Mouse (Mus musculus): ENCODE data around the gene Pikfyve. TPM values are rescaled to one million over a fixed set of nuclear protein-coding genes. Genes with fewer than 3 reads are reported as not detected.

Gene Pikfyve
- total RNA-seq (2018; cell fraction: chromatin; rRNA removed): 1,000 to 10,000 TPM in 1 of 26 experiments, 100 to 1,000 TPM in 25; 256 to 1,209 (median 397) TPM
- 10 to 100 TPM; 40.2 to 89.6 (median 70.7) TPM for total RNA-seq (2018; cell fraction: cytosol; rRNA removed)
- 100 to 1,000 TPM; 122 to 819 (median 214) TPM for total RNA-seq (2018; cell fraction: nucleus; rRNA removed)
- 31.3 to 38.5 TPM (median 36.9 TPM) in 3 replicates for polyA plus RNA-seq (2018)

DNA sequence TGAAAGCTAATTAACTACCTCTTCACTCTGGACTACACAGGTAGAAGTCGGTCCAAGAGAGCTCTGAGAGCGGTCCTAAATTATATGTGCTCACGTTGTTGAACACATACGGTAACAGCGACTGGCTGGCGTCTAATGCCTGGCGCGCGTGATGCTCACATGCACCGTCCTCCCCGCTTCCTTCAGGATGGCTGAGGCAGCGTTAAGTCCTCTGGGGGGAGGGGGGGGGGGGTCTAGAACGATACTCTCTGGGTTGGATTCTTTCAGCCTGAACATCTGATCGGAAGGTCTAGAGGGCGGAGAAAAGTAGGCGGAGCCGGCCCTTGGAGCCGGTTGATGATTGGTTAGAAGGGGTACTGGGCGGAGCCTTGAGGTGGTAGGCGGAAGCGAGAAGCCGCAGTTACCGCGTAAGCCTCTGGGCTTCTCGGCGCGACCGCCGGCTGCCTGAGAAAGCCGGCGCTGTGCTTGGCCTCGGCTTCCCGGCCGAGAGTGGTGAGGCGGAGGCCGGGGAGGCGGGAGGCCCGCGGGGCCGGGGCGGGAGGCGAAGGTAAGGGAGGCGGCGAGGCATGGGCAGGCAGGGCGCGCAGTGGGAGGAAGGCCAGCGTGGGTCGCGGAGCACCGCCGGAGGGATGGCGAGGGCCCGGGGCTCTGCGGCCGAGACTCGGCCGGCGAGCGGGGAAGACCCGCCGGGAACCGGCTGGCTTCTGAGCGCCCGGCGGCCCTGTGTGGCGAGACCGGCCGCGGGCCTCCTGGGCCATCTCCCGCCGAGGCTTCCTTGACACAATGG lies at the start of gene Pikfyve, which contains the start of gene Idh1:
Gene Pikfyve (plus strand): TSS at position 397 of the 787 bp plus-strand sequence.
Gene Idh1 (minus strand): TSS at position 214 of the 787 bp plus-strand sequence.
- H3K27ac ChIP-seq: peak within 1 kb of the TSS; percentile 89
- no peaks in the 10 kb centered on the region for H3K36me3 ChIP-seq (ENCODE audit: inconsistent target)
- WGBS (ENCODE audit: missing documents): under 1% methylated on average over 65 of the region's 71 CpGs

DNA sequence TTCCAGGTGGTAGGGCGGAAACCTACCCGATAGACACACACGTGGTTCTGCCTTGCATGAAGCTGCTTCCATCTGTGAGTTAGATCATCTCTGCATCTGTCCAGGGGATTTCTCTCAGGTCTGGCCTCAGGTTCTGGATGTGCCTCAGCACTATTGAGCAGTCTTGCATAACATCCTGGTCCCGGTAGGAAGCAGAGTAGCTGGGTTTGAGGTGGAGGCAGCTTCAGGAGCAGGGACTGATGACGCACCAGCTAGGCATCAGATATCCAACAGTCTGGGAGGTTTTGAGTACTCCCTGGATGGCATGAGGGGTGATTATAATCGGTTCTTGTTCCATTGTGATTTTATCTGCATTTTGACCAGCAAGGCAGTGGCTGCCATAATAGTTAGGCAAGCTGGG lies 48.9 kb upstream of the Pikfyve start:
- 86% methylated on average over 5 of the region's 6 CpGs for WGBS (ENCODE audit: missing documents)
- H3K36me3 ChIP-seq (ENCODE audit: inconsistent target): no peaks in the 10 kb centered on the region

More for the DNA sequence above, at the start of gene Pikfyve, which contains the start of gene Idh1:
- peak within 1 kb of the TSS; percentile 92 for H3K4me3 ChIP-seq (ENCODE audit: inconsistent target)
- peaks cover 47% of the 10 kb centered on the region for H3K79me2 ChIP-seq (ENCODE audit: inconsistent target)

DNA sequence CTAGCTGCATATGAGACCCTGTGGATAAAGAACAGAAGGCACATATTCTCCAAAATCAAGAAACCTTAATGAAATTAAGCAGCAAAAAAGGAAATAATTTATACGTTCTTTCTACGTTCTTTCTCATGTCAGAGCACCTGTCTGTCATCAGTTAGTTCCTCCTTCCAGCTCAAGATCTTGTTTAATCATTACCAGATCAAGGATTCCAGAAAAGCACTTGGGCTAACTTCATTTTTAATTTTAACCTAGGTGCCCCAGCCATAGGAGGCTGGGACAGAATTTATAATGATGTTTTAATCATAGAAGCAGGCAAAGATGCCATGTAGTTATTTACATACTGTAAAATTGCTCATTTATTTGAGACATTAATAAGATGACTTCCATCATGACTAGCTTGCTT lies 41.7 kb upstream of the Pikfyve start:
- Histone ChIP-seq H3K36me3 (ENCODE audit: inconsistent target) (no peaks in the 10 kb centered on the region), H3K4me3 (ENCODE audit: inconsistent target) (no peak overlapping the region), H3K27ac (no peak overlapping the region), H3K79me2 (ENCODE audit: inconsistent target) (no peaks in the 10 kb centered on the region)
- WGBS (ENCODE audit: missing documents): 87% methylated on average over 2 of the region's 2 CpGs

More for the DNA sequence above, 48.9 kb upstream of the Pikfyve start:
- no peaks in the 10 kb centered on the region for H3K79me2 ChIP-seq (ENCODE audit: inconsistent target)
- no peak overlapping the region for H3K4me3 ChIP-seq (ENCODE audit: inconsistent target)
- no peak overlapping the region for H3K27ac ChIP-seq

DNA sequence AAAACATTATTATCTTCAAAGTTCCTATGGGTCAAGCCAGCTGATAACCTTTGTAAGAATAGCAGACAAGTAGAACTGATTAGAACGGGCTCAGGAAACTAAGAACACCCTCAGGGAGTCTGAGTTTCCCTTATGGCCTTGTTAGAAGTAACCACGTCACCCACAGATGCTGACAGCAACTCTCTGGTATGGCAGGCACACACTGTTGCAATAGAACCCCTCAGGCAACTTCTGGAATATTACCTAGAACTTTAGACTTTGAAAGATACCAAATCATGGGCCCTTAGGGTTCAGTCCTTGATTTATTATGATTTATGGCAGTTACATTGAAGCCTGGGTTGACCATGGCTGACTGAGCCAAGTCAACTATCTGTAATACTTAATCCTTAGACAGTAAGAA lies 39.9 kb upstream of the Pikfyve start:
- Histone ChIP-seq H3K79me2 (ENCODE audit: inconsistent target) (no peaks in the 10 kb centered on the region), H3K4me3 (ENCODE audit: inconsistent target) (no peak overlapping the region), H3K36me3 (ENCODE audit: inconsistent target) (no peaks in the 10 kb centered on the region), H3K27ac (no peak overlapping the region)
- 29% methylated on average over 2 of the region's 2 CpGs for WGBS (ENCODE audit: missing documents)

DNA sequence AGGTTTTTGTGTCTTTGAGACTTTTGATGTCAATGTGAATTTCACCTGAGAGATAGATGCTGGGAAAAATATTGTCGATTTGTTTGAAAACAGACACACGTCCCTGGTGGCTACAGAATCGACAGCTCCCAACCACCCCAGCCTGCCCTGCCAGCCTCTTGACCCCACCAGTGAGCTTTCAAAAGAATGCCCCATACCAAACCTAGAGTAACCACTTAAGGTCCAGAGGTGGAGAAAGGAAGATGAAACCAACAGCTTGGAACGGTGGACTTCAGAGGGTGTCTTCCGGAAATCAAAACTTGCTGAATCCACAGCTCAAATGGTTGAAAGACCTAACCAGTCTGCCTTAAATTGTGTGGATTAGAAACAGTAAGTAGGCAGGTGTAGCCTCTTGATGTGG lies 39.2 kb upstream of the Pikfyve start:
- Histone ChIP-seq H3K27ac (no peak overlapping the region), H3K79me2 (ENCODE audit: inconsistent target) (no peaks in the 10 kb centered on the region), H3K36me3 (ENCODE audit: inconsistent target) (no peaks in the 10 kb centered on the region), H3K4me3 (ENCODE audit: inconsistent target) (no peak overlapping the region)
- WGBS (ENCODE audit: missing documents): 94% methylated on average over 5 of the region's 5 CpGs

DNA sequence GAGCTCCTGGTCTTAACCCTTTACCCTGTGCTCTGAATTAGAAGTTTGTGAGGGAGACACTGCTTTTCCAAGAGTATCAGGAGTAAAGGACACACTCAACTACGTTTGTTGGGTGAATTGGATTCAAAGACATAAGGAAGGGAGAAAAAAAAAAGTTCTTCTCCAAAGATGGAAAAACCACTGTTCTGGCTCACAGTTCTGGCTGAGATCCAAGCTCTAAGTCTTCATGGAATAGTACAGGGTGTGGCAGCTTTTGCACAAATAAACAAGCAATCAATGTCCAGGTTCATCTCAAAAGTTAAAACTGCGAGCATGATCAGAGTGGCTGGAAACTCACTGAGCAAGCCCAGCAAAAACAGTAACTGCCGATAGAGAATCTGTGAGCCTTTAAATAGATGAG lies 38.5 kb upstream of the Pikfyve start:
- Histone ChIP-seq H3K27ac (no peak overlapping the region), H3K79me2 (ENCODE audit: inconsistent target) (no peaks in the 10 kb centered on the region), H3K4me3 (ENCODE audit: inconsistent target) (no peak overlapping the region), H3K36me3 (ENCODE audit: inconsistent target) (no peaks in the 10 kb centered on the region)
- 96% methylated on average over 3 of the region's 3 CpGs for WGBS (ENCODE audit: missing documents)

DNA sequence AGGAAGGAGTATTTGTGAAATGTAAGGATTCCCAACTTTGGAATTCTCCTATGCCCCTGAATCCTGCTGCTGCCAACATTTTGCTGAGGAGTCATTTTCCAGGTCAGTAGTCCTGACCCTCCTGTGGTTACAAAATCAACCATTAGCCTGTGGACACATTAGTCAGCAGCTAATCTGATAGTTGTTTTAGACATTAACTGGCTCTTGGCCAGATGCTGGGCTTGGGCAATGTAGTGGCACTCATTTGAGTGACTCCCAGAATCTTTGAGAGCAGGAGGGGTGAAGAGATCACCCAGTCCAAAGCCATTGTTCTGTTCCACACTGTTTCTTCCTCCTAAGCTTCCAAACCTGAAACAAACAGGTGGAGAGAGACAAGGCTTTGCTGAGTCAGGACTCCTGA lies 31.7 kb upstream of the Pikfyve start:
- Histone ChIP-seq H3K36me3 (ENCODE audit: inconsistent target) (peaks cover 21% of the 10 kb centered on the region), H3K4me3 (ENCODE audit: inconsistent target) (no peak overlapping the region), H3K27ac (no peak overlapping the region), H3K79me2 (ENCODE audit: inconsistent target) (no peaks in the 10 kb centered on the region)

DNA sequence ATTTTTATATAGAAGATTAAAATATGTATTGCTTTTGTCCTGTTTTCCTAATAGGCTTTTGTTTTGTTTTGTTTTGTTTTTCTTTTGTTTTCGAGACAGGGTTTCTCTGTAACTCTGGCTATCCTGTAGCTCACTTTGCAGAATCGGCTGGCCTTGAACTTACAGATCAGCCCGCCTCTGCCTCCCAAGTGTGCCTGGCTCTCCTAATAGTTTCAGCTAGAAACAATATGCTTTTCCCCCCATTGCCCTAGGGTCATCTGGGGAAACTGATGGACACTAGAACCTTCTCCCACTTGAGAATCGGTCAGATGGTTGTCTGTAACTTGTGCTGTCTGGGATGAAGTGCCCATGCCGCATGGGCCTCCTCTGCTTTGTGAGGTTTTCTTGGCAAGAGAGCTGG lies 30.4 kb upstream of the Pikfyve start:
- Histone ChIP-seq H3K4me3 (ENCODE audit: inconsistent target) (no peak overlapping the region), H3K27ac (no peak overlapping the region), H3K36me3 (ENCODE audit: inconsistent target) (peaks cover 33% of the 10 kb centered on the region), H3K79me2 (ENCODE audit: inconsistent target) (no peaks in the 10 kb centered on the region)
- 98% methylated on average over 5 of the region's 5 CpGs for WGBS (ENCODE audit: missing documents)

DNA sequence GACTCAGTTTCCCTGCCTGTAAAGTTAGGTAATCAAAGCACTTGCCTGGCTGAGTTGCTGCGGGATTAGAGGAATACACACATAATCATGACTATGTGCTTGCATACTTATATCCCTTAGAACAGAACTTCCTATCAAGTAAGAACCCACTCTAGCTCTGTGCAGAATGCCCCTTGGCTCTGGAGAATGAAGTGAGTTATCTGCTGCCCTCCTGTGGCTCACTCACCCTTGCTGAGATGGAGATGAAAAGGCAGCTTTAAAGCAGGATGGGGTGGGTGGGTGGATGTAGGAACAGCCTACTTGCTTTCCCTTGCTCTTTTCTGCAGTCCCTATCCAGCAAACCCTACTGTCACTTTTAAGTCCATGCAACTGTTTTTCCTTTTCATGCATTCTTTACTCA lies 24.3 kb upstream of the Pikfyve start:
- 91% methylated on average over 1 of the region's 1 CpGs for WGBS (ENCODE audit: missing documents)
- peaks cover 90% of the 10 kb centered on the region for H3K36me3 ChIP-seq (ENCODE audit: inconsistent target)
- no peak overlapping the region for H3K27ac ChIP-seq
- H3K79me2 ChIP-seq (ENCODE audit: inconsistent target): no peaks in the 10 kb centered on the region
- H3K4me3 ChIP-seq (ENCODE audit: inconsistent target): no peak overlapping the region

DNA sequence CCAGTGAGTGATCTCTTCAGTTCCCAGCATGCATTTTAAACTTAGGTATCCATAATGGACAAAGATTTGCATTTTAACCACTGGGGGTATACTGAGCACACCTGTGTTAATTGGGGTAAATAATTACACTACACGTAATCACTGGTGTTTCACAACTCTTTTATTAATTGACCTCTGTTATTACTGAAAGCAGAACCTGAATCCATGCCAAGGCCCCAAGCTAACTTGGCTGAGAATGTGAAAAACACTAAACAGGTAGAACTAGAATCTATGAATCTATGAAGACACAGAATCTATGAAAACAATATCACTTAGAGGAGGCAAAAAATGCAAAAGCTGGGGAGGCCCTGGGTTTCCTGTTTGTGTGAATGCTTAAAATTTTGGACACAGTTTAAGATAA lies 19.0 kb upstream of the Pikfyve start:
- no peak overlapping the region for H3K27ac ChIP-seq
- WGBS (ENCODE audit: missing documents): 85% methylated on average over 1 of the region's 1 CpGs
- H3K79me2 ChIP-seq (ENCODE audit: inconsistent target): peaks cover 38% of the 10 kb centered on the region
- H3K4me3 ChIP-seq (ENCODE audit: inconsistent target): no peak overlapping the region
- peaks cover 91% of the 10 kb centered on the region for H3K36me3 ChIP-seq (ENCODE audit: inconsistent target)

DNA sequence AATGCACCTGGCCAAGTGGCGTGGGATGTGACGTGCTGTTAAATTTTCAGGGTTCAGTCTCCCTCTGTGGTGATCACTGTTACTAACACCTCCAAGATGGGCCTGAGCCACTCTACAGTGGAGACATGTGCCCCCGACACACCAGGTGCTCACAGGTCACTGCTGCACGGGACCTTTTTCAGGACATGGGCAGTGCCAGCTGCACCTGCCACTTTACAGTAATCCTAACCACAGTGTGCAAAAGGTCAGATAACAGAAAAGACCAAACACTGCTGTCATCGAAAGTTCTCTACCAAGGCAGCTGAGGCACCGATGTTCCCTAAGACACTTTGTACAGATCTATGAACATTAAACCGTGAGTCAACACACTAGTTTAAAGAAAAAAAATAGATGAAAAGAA lies 16.9 kb upstream of the Pikfyve start:
- Histone ChIP-seq H3K4me3 (ENCODE audit: inconsistent target) (no peak overlapping the region), H3K27ac (no peak overlapping the region), H3K36me3 (ENCODE audit: inconsistent target) (peaks cover 78% of the 10 kb centered on the region), H3K79me2 (ENCODE audit: inconsistent target) (peaks cover 58% of the 10 kb centered on the region)
- WGBS (ENCODE audit: missing documents): 96% methylated on average over 7 of the region's 7 CpGs

DNA sequence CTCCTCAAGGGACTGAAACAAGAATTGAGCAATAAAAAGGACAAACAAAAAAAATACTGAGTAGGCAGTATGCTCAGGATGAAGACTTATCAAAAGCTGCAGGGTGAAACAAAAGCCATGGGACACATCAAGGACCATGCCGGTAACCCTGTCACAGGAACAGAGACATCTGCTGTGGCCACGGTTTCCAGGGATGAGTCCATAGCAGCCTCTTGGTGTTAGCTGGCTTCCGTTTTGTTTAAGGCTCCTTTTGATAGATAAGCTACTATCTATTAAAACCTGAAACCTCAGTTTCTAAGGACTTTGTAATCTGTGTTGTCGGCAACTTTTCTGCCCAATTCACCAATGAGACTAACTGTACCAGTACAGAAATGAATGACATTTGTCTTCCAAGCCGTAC lies 16.5 kb upstream of the Pikfyve start:
- Histone ChIP-seq H3K4me3 (ENCODE audit: inconsistent target) (no peak overlapping the region), H3K27ac (no peak overlapping the region), H3K36me3 (ENCODE audit: inconsistent target) (peaks cover 76% of the 10 kb centered on the region), H3K79me2 (ENCODE audit: inconsistent target) (peaks cover 62% of the 10 kb centered on the region)
- whole genome bisulfite sequencing (ENCODE audit: missing documents): 88% methylated on average over 5 of the region's 5 CpGs

DNA sequence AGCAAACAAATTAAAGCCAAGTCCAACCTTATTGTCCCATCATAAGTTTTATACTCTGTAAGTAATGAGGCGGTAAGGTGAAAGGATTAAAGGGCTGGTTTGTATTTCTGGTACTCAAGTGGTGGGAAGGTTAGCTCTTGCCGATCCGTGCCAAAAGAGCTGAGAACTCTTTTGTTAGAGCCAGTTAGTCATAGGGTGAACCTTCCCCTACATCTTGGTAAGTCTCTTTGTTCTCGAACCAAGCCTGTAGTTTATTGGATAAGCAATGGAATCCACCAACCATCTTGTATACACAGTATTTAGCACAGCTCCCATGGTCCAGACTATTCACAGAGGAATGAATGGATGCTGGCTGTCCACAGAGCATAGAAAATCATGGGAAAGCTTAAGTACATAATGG lies 14.9 kb upstream of the Pikfyve start:
- Histone ChIP-seq H3K79me2 (ENCODE audit: inconsistent target) (peaks cover 78% of the 10 kb centered on the region), H3K27ac (no peak overlapping the region), H3K4me3 (ENCODE audit: inconsistent target) (no peak overlapping the region), H3K36me3 (ENCODE audit: inconsistent target) (peaks cover 59% of the 10 kb centered on the region)
- WGBS (ENCODE audit: missing documents): 97% methylated on average over 4 of the region's 4 CpGs

DNA sequence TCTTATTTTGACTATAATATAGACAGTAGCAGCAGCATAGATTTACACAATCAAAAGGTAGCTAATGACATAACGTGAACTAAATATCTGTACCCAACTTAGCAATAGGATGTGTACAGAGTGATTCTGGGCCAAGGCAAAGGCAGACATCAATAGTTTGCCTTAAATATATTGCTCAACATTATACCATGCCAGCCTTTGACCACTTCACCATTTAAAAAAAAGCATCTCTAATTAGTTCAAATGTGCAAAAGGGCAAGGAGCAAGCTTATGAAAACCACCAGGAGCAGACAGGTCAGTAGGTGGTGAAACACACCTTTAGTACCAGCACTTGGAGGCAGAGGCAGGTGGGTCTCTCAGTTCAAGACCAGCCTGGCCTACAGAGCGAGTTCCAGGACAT lies 12.8 kb upstream of the Pikfyve start:
- WGBS (ENCODE audit: missing documents): 100% methylated on average over 2 of the region's 2 CpGs
- Histone ChIP-seq H3K36me3 (ENCODE audit: inconsistent target) (peaks cover 40% of the 10 kb centered on the region), H3K27ac (no peak overlapping the region), H3K4me3 (ENCODE audit: inconsistent target) (no peak overlapping the region), H3K79me2 (ENCODE audit: inconsistent target) (peaks cover 87% of the 10 kb centered on the region)

DNA sequence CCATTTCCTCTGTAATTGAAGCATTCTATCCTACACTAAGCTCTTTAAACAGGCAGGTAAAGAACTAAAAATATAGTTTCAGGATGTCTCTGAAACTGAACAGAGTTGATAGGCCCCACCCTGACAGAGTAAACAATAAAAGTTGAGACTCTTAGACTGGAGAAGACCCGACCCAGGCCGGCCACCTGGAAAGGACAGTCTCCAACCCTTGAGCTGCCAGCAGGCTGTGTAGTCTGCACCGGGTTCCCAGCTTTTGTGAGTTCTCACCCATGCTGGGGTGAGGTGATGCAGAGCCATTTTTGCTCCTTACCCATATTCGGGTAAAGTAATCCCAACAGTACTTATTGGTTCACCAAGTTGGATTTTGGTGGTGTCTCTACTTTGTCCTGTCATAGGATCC lies 10.3 kb upstream of the Pikfyve start:
- peaks cover 16% of the 10 kb centered on the region; the same call in 1 of the 2 replicates for H3K36me3 ChIP-seq (ENCODE audit: inconsistent target)
- H3K27ac ChIP-seq: peak overlapping the region; percentile 97; the same call in 1 of the 2 replicates
- peaks cover 63% of the 10 kb centered on the region for H3K79me2 ChIP-seq (ENCODE audit: inconsistent target)
- 85% methylated on average over 4 of the region's 4 CpGs for WGBS (ENCODE audit: missing documents)
- peak overlapping the region; percentile 93; the same call in 1 of the 2 replicates for H3K4me3 ChIP-seq (ENCODE audit: inconsistent target)

All from macrophage (primary cell).